Mouse (Mus musculus): ENCODE results near the gene Dnajc28.

- TF ChIP-seq CTCF (IDR thresholded peaks at IDR 0.05; ENCODE audit: low read depth) (no peak), EP300 (IDR thresholded peaks at IDR 0.05; ENCODE audit: low read depth) (no peak)
Observed at GRCm38 (mm10) chr16:91657285-91657684, 38.5 kb upstream of the Dnajc28 start.
